Mouse (Mus musculus): ENCODE measurements around the gene Yes1.

DNA sequence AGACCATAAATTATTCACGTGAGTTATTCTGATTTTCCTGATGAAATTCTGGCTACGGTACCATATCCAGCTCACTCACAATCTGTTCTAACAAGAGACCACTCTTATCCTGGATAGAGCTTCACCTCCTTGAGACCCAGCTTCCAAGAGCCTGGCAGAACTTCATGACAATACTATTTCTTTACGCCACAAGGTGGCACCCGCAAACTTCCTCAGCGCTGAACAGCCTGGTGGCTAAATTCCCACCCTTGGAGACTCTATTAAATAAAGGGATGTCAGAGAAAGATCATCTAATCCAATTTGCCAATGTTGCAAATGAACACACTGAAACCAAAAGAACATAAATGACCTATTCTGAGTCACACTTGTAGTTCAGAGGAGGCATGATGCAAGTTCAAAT is 22.8 kb upstream of the Yes1 start:
- TF ChIP-seq CTCF (IDR thresholded peaks at IDR 0.05; ENCODE audit: low read depth) (peak; percentile 74), EP300 (IDR thresholded peaks at IDR 0.05; ENCODE audit: low read depth) (no peak)
